Mouse (Mus musculus): ENCODE measurements at regions not wholly inside any gene's neighbourhood (a gene's known extent, or its start where the extent isn't known, plus 50 kb on each side); places are given as distances from the start of the nearest gene placed in this dataset.
A peak's percentile ranks its signal among the peaks of the same experiment; 100 is the strongest.

- DNase-seq, result no peak
These were observed 285.7 kb downstream of the Actr3 start for GRCm38 (mm10) chr1:125149817-125150216.

- DNase-seq, result no peak
These were observed 311.7 kb downstream of the Actr3 start for GRCm38 (mm10) chr1:125123861-125124260.

GRCm38 (mm10) chr1:125100596-125100995 is 334.9 kb downstream of the Actr3 start:
- DNase-seq, result no peak

- no peak for DNase-seq
These were observed 350.6 kb downstream of the Actr3 start for GRCm38 (mm10) chr1:125084906-125085305.

- no peak for DNase-seq
These were observed 395.8 kb downstream of the Actr3 start for GRCm38 (mm10) chr1:125039572-125040326.

- no peak for DNase-seq
These were observed 422.2 kb downstream of the Actr3 start for GRCm38 (mm10) chr1:125013301-125013700.

GRCm38 (mm10) chr1:125011893-125012292 is 423.6 kb downstream of the Actr3 start:
- no peak for DNase-seq

- DNase-seq, result no peak
These were observed 437.9 kb downstream of the Actr3 start for GRCm38 (mm10) chr1:124997577-124997976.

- DNase-seq, result no peak
These were observed 484.7 kb downstream of the Actr3 start for GRCm38 (mm10) chr1:124950849-124951248.

- no peak for DNase-seq
These were observed 531.2 kb downstream of the Actr3 start for GRCm38 (mm10) chr1:124904373-124904772.

- DNase-seq, result no peak
These were observed 564.4 kb downstream of the Actr3 start for GRCm38 (mm10) chr1:124871148-124871547.

GRCm38 (mm10) chr1:124866248-124866647 is 569.3 kb downstream of the Actr3 start:
- DNase-seq, result no peak

- no peak for DNase-seq
These were observed 589.8 kb downstream of the Actr3 start for GRCm38 (mm10) chr1:124845681-124846080.

- DNase-seq, result no peak
These were observed 609.8 kb downstream of the Actr3 start for GRCm38 (mm10) chr1:124825717-124826116.

- DNase-seq, result no peak
These were observed 642.5 kb downstream of the Actr3 start for GRCm38 (mm10) chr1:124793026-124793425.

GRCm38 (mm10) chr1:124790646-124791045 is 644.9 kb downstream of the Actr3 start:
- no peak for DNase-seq

GRCm38 (mm10) chr1:124790130-124790529 is 645.4 kb downstream of the Actr3 start:
- DNase-seq, result no peak

- no peak for DNase-seq
These were observed 652.5 kb downstream of the Actr3 start for GRCm38 (mm10) chr1:124783066-124783465.

GRCm38 (mm10) chr1:124777685-124778084 is 657.8 kb downstream of the Actr3 start:
- no peak for DNase-seq

- no peak for DNase-seq
These were observed 678.8 kb downstream of the Actr3 start for GRCm38 (mm10) chr1:124756721-124757120.

- no peak for DNase-seq
These were observed 694.4 kb upstream of the Dpp10 start for GRCm38 (mm10) chr1:124739777-124740176.

- no peak for DNase-seq
These were observed 685.0 kb upstream of the Dpp10 start for GRCm38 (mm10) chr1:124730364-124730763.

GRCm38 (mm10) chr1:124718065-124718464 is 672.7 kb upstream of the Dpp10 start:
- peak; percentile 18 to 33 for DNase-seq

GRCm38 (mm10) chr1:124706246-124706645 is 660.9 kb upstream of the Dpp10 start:
- DNase-seq, result no peak

- DNase-seq, result no peak
These were observed 629.1 kb upstream of the Dpp10 start for GRCm38 (mm10) chr1:124674420-124674819.
